Mouse (Mus musculus): ENCODE results near the gene Vstm2l. TPM values are rescaled to one million over a fixed set of nuclear protein-coding genes. Genes with fewer than 3 reads are reported as not detected.

Vstm2l gene
- polyA plus RNA-seq, 1 experiment from 2014 or later: not detected

- TF ChIP-seq CTCF (IDR thresholded peaks at IDR 0.05; ENCODE audit: low read depth): peak; percentile 63
- Histone ChIP-seq H3K27me3 (ENCODE audit: insufficient read depth, low read length) (no peaks in the 10 kb centered on the region), H3K4me3 (ENCODE audit: low read depth, low read length) (no peak overlapping the region), H3K9ac (no peak overlapping the region), H3K9me3 (ENCODE audit: low read depth, low read length) (no peaks in the 10 kb centered on the region), H3K4me1 (ENCODE audit: insufficient read depth) (no peaks in the 10 kb centered on the region), H3K36me3 (ENCODE audit: insufficient read depth) (peaks cover 50% of the 10 kb centered on the region), H3K27ac (ENCODE audit: low read depth) (no peak overlapping the region), H3K4me2 (no peak overlapping the region)
- DNase-seq (peak; percentile 30), ATAC-seq (ENCODE audit: insufficient read depth) (no peak)
- WGBS: 86% methylated on average over 2 of the region's 2 CpGs
Observed at GRCm38 (mm10) chr2:157989946-157990345, 75.5 kb downstream of the Vstm2l start.

GRCm38 (mm10) chr2:157991026-157991425, 76.6 kb downstream of the Vstm2l start:
- ATAC-seq (ENCODE audit: insufficient read depth) (no peak), DNase-seq (no peak)
- Histone ChIP-seq H3K4me2 (no peak overlapping the region), H3K36me3 (ENCODE audit: insufficient read depth) (peaks cover 58% of the 10 kb centered on the region), H3K27me3 (ENCODE audit: insufficient read depth, low read length) (no peaks in the 10 kb centered on the region), H3K9me3 (ENCODE audit: low read depth, low read length) (no peaks in the 10 kb centered on the region), H3K27ac (ENCODE audit: low read depth) (no peak overlapping the region), H3K4me1 (ENCODE audit: insufficient read depth) (no peaks in the 10 kb centered on the region), H3K9ac (no peak overlapping the region), H3K4me3 (ENCODE audit: low read depth, low read length) (no peak overlapping the region)
- WGBS: 62% methylated on average over 6 of the region's 6 CpGs
- no peak for TF ChIP-seq CTCF (IDR thresholded peaks at IDR 0.05; ENCODE audit: low read depth)

GRCm38 (mm10) chr2:157992501-157992900, 78.0 kb downstream of the Vstm2l start:
- ATAC-seq (ENCODE audit: insufficient read depth): no peak

More at GRCm38 (mm10) chr2:157992501-157992900, 78.0 kb downstream of the Vstm2l start:
- Histone ChIP-seq H3K4me1 (ENCODE audit: insufficient read depth) (no peaks in the 10 kb centered on the region), H3K9ac (no peak overlapping the region), H3K27ac (ENCODE audit: low read depth) (no peak overlapping the region), H3K9me3 (ENCODE audit: low read depth, low read length) (no peaks in the 10 kb centered on the region), H3K36me3 (ENCODE audit: insufficient read depth) (peaks cover 60% of the 10 kb centered on the region), H3K4me2 (no peak overlapping the region), H3K4me3 (ENCODE audit: low read depth, low read length) (no peak overlapping the region), H3K27me3 (ENCODE audit: insufficient read depth, low read length) (no peaks in the 10 kb centered on the region)
- DNase-seq: no peak
- WGBS: 96% methylated on average over 4 of the region's 4 CpGs
- TF ChIP-seq CTCF (IDR thresholded peaks at IDR 0.05; ENCODE audit: low read depth): no peak

Other genes with a start within 250 kb of the Vstm2l start
- gene Ctnnbl1, start 177.3 kb upstream of the Vstm2l start, polyA plus RNA-seq (2014; fragmentation: Nextera tagmentation; extraction: Ambion mirVana): 57.7 and 60.9 TPM in 2 replicates
- gene Tti1, start 113.8 kb downstream of the Vstm2l start, polyA plus RNA-seq (2014; fragmentation: Nextera tagmentation; extraction: Ambion mirVana): 25.9 and 27.3 TPM in 2 replicates
- 48.8 and 50.9 TPM in 2 replicates for gene Rprd1b, start 113.8 kb downstream of the Vstm2l start, polyA plus RNA-seq (2014; fragmentation: Nextera tagmentation; extraction: Ambion mirVana)
- gene Tgm2, start 231.8 kb downstream of the Vstm2l start, polyA plus RNA-seq (2014; fragmentation: Nextera tagmentation; extraction: Ambion mirVana): 40.8 and 41.7 TPM in 2 replicates